Mouse (Mus musculus) left cerebral cortex, adult 8-10 months (tissue): ENCODE results near the gene Snrk. TPM values are rescaled to one million over a fixed set of nuclear protein-coding genes. Genes with fewer than 3 reads are reported as not detected.
"Not testable (repeated sequence)": the region's sequence is repeated elsewhere in the genome, so short reads cannot be mapped to it uniquely, and the experiment has no call there.

Experiments
- DNase-seq, 2 experiments: peaks; one replicate each; pipeline ENCODE4 v3.0.0; 2022; ENCODE audit warnings: low spot score in 2 of 2
- total RNA-seq, 4 experiments: library from RNA; stranded (reverse); gene quantifications; 2 replicates each; pipeline ENCODE4 v1.2.4; 2022

Gene Snrk
- total RNA-seq, 4 experiments from 2014 or later = 105 to 111 (median 109) TPM

GRCm38 (mm10) chr9:122143219-122143618 lies 26.2 kb downstream of the Snrk start:
- no peak for DNase-seq

DNA sequence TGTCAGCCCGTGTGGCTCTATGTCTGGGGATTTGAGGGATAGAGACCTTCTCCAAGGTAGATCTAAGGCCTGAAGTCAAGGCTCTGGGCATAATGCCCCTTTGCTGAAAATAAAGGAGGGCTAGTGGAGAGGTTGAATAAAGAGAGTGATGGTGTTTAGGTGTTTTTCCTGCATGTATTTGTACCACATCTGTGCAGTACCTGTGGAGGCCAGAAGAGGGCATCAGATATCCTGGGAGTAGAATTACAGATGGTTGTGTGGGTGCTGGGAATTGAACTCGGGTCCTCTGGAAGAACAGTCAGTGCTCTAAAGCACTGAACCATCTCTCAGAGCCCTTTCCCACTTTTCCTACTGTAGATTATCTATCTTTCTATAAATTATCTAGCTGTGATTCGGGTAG lies 27.7 kb downstream of the Snrk start:
- no peak for DNase-seq

GRCm38 (mm10) chr9:122145677-122146076 lies 28.6 kb downstream of the Snrk start:
- no peak for DNase-seq

DNA sequence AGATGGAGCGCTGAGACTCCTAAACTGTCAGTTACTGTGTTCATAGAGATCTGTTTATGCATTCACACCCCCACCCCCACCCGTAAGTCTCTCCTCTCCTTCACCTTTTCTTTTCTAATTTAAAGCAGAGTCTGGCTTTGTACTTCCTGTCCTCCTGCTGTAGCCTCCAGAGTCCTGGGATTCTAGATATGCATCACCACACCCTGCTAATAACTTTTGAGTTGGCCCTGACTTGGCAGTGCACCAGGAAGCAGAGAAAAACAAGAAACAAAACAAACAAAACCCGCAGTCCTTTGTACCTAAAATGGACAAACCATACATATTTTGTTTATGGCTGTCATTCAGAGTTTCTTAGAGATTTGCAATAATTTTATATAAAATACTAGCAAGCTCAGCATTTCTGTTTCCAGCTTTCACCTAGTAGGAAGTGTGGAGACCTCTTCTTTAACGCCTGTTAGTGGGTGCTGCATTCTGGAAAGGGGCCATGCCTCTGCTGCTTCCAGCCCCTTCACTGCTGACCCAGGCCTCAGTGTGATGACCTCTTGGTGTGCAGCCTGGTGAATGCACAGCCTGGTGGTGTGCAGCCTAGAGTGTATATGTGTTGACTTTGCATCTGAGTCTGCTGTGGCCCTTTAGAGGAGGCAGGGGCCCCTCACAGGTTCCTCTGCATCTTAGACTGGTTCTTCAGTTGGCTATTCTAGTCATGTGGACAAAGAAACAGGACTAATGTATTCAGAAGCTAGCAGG lies 29.2 kb downstream of the Snrk start:
- DNase-seq = no peak

DNA sequence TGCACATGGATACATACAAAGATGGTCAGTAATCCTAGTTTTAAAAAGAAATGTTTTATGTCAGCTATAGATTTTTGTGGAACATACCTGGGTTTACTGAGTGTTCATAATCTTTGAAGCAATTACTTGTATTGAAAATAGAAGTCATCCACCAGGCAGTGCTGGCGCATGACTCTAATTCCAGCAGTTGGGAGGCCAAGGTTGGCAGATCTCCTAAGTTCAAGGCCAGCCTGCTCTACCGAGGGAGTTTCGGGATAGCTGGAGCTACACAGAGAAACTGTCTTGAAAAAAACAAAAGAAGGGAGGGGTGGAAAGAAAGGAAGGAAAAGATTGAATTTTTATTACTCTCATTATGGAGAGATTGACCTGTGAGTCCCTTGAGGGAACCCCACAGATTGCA lies 31.3 kb downstream of the Snrk start:
- no peak for DNase-seq

DNA sequence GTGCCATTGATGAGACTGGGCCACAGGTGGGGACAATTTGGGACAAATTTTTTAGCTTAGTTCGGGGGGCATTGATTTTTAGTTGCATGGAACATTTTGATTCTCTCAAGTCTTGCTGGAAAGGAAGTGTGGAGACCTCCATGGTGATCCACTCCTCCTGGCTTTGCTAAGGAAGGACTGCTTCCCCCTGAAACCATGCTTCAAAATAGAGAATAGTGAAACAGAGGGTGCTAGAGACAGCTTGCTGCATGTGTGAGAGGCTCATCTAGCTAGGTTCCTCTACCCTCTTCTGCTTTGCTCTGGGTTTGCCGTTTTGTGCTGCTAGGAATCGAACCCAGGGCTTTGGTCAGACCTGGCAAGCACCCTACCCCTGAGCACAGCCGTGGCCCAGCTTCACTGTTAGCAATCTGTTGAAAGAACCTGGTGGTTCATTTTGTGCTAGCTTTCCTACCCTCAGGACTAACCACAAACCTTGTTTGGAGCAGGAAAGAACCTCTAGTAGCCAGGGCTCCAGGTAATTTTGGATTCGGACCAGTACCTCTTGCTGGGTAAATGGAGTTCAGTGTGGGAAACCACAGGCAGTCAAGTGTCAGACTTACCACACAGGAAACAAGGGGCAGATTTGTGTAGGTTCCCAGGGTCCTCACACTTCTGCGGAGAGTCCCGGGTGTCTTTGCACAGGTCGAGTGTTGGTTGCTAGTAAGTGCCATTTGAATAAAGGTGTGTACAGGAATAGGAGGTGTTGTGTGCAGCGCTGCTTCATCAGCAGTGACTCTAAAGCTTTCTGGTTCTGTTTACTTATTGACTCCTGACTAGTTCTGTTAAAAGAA lies 33.1 kb downstream of the Snrk start:
- no peak for DNase-seq

DNA sequence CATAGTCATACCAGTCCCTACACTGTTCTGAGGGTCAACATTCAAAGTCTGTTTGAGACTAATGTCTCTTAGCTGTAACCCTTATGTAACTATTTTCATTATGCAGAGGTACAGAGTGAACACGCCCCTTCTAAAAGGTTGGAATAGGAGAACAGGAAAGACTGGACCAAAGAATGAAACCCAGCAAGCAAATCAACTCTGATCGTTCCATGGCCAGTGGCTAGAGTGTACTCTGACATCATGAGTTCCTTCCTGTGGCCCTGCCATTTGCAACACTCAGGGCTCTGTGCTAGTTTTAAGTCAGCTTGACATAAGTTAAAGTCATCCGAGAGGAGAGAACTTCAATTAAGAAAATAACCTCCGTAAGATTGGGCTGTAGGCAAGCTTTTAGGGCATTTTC lies 35.0 kb downstream of the Snrk start:
- DNase-seq = no peak

- DNase-seq = no peak
These were observed 35.4 kb downstream of the Snrk start for GRCm38 (mm10) chr9:122152501-122152900.

GRCm38 (mm10) chr9:122153436-122153835 lies 36.4 kb downstream of the Snrk start:
- no peak for DNase-seq

DNA sequence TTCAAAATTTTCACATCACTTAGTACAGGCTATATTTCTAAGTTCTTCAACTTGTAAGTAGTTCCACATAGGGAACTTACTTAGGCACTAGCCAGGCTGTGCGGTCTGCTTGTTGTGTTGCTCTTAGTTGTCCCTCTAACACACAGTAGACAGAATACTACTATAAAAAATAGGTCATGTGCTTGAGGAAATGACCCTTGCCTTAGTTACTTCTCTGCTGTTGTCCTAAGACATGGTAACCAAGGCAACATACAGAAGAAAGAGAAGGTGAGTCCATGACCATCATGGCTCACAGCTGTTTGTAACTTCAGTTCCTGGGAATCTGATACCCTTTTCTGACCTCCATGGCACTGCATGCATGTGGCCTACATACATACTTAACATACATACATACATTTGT lies 38.1 kb downstream of the Snrk start:
- no peak for DNase-seq

GRCm38 (mm10) chr9:122156389-122157078 lies 39.5 kb downstream of the Snrk start:
- no peak for DNase-seq

DNA sequence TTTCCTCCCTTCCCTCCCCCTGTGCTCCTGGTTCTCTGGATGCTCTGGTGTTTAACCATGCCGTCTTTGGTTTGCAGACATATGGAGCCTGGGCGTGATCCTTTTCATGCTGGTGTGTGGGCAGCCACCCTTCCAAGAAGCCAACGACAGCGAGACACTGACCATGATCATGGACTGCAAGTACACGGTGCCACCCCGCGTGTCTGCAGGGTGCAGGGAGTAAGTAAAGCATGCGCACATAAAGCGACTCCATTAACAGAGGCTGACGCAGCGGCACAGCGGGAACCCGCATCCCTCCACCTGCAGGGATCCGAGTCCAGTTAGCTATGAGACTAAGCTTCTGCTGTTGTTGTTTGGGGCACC lies 40.0 kb downstream of the Snrk start:
- DNase-seq = peak in 1 of 2 experiments; percentile 34

GRCm38 (mm10) chr9:122164535-122164934 lies 47.5 kb downstream of the Snrk start:
- no peak for DNase-seq

DNA sequence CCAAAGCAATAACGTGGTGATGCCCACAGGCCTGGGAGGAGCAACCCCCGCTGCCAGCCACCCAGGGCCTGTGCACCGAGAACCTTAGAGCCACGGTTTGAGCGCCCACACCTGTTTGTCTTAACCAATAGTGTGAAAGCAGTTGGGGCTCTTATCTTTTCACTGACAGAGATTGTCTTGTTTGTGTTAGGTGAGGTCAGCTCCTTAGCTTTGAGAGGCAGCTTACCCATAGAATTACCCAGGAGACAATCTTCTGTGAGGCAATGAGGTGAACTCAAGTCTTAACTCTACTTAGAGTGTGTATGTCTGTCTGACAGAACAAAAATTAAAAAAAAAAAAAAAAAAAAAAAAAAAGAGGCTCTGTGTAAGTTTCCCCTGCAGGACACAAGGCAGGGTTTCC lies 50.7 kb downstream of the Snrk start:
- not testable (repeated sequence) for DNase-seq

DNA sequence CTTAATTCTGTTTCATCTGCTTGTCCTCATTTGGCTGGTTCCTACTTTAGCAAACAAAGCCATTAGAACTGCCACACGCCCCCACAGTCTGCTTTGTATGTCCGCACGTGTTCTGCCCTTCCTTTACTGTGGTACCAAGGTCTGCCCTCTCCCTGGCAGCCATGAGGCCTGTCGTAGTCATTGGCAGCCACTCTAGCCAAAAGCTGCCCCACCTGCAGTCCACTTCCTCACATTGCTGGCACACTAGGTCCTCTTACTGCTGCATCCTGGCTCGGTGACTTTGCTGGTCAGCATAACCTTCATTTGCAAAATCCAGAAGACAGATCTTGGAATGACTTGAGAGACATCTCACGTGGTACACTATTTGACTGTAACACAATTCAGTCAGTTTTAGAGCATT lies 52.8 kb downstream of the Snrk start:
- no peak for DNase-seq

GRCm38 (mm10) chr9:122172612-122173186 lies 55.6 kb downstream of the Snrk start:
- DNase-seq = no peak

DNA sequence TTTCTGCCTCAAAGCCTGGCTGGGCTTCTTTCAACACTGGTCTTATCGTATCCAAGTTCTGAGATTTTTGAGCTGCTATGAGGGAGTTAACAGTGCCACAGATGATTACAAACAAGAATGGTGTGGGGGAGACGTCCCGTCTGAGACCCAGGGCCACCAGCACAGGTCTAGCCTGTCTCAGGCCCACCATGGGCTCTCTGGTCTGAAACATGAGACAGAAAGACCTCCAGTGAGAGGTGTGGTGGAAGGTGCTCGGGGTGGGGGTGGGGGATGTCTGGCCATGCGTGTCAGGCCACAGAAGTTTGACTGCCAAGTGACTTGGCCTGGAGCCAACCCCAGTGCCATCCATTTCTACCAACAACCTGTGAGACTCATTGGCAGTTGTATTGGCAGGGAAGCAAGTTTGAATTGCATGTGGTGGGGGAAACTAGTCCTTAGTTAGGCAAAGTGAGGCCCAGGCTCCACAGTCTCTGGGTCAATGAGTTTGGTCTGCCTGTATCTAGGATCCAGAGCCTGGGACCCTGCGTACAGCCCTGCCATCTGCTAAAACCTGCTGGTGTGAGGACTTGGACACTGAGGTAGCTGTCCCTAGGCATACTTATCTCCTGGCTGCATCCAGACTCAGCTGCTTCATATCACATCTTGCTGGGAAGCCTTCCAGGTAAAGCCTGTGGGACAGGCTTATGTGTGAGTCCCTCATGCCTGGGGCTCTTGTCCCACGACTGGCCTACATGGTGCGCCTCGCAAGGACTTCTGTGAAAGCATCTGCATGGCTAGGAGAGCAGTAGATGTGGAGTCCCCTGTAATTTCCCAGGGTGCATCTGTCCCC lies 56.6 kb downstream of the Snrk start:
- DNase-seq = no peak

- DNase-seq = no peak
These were observed 57.7 kb downstream of the Snrk start for GRCm38 (mm10) chr9:122174723-122175122.

GRCm38 (mm10) chr9:122177256-122178220 lies 60.5 kb downstream of the Snrk start:
- no peak for DNase-seq

- no peak for DNase-seq
These were observed 61.4 kb downstream of the Snrk start for GRCm38 (mm10) chr9:122178427-122178826.
